Mouse (Mus musculus): ENCODE results near the gene Olfr102. TPM values are rescaled to one million over a fixed set of nuclear protein-coding genes. Genes with fewer than 3 reads are reported as not detected.

Gene Olfr102
- not detected in 2 replicates for polyA plus RNA-seq (2015; fragmentation: Nextera tagmentation; extraction: Ambion mirVana)

DNA sequence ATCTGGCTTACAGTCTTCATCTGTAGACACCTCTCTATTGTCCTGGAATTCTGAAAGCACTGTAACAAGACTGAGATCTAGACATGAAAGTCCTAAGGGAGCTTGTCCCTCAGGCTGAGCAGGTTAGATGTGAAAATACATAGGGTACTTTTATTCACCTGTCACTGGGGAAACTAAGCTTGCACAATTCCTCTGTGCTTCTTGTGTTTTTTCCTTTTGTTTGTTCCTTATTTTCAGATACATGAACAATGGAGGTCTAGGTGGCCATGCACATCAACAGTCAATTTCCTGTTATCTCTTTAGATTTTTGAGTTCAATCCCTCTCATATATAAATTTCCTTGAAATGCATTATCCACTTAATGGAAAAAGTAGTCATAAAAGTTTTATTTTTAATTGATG lies at the start of gene Olfr102:
TSS of gene Olfr102 (minus strand) at position 101 of the 400 bp plus-strand sequence.
- no peak within 1 kb of the TSS for H3K27ac ChIP-seq (ENCODE audit: low read length)
- H3K9ac ChIP-seq (replicated peaks; ENCODE audit: low read depth, low read length) = no peak within 1 kb of the TSS
- no peak within 1 kb of the TSS for H3K4me2 ChIP-seq (ENCODE audit: low read length)
- no peaks in the 10 kb centered on the region for H3K27me3 ChIP-seq (replicated peaks; ENCODE audit: control insufficient read depth, insufficient read depth, low read length)
- H3K36me3 ChIP-seq (ENCODE audit: control insufficient read depth, insufficient read depth) = no peaks in the 10 kb centered on the region
- H3K4me3 ChIP-seq (replicated peaks; ENCODE audit: low read length) = no peak within 1 kb of the TSS
- peaks cover 3% of the 10 kb centered on the region; the same call in 1 of the 2 replicates for H3K9me3 ChIP-seq (ENCODE audit: control insufficient read depth, low read length)
- H3K4me1 ChIP-seq (replicated peaks; ENCODE audit: control insufficient read depth, insufficient read depth, low read length) = no peaks in the 10 kb centered on the region
- ATAC-seq = no peak

GRCm38 (mm10) chr17:37359282-37359681 lies 42.4 kb upstream of the Olfr102 start, which contains the start of gene Olfr104-ps:
Olfr104-ps (plus strand) TSS chr17:37359582.
- no peak within 1 kb of the TSS for H3K27ac ChIP-seq (ENCODE audit: low read length)
- H3K9me3 ChIP-seq (ENCODE audit: control insufficient read depth, low read length) = no peaks in the 10 kb centered on the region
- no peaks in the 10 kb centered on the region for H3K27me3 ChIP-seq (replicated peaks; ENCODE audit: control insufficient read depth, insufficient read depth, low read length)
- H3K4me2 ChIP-seq (ENCODE audit: low read length) = no peak within 1 kb of the TSS
- no peak within 1 kb of the TSS for H3K4me3 ChIP-seq (replicated peaks; ENCODE audit: low read length)
- ATAC-seq = no peak
- H3K36me3 ChIP-seq (ENCODE audit: control insufficient read depth, insufficient read depth) = no peaks in the 10 kb centered on the region
- H3K4me1 ChIP-seq (replicated peaks; ENCODE audit: control insufficient read depth, insufficient read depth, low read length) = no peaks in the 10 kb centered on the region
- no peak within 1 kb of the TSS for H3K9ac ChIP-seq (replicated peaks; ENCODE audit: low read depth, low read length)

DNA sequence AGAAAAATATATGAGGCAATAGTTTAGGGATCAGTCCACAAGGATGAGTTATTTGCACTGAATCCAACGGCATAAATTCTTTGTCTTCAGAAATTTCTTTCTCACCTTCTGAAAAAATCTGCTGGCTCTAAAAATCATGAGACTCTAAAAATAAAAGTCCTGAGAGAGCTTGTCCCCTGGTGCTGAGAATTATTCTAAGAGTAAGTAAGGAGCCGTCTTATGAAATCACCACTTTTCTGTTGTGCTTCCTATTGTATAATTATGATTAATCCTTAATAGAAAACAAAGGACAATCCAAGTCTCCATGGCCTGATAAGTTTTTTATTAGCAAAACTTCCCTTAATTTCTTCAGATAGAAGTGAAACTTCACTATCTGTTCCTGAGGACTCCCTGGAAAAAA lies 22.7 kb upstream of the Olfr102 start, which contains the start of gene Olfr103:
TSS of gene Olfr103 (minus strand) at position 101 of the 400 bp plus-strand sequence.
- H3K36me3 ChIP-seq (ENCODE audit: control insufficient read depth, insufficient read depth) = no peaks in the 10 kb centered on the region
- no peak for ATAC-seq

DNA sequence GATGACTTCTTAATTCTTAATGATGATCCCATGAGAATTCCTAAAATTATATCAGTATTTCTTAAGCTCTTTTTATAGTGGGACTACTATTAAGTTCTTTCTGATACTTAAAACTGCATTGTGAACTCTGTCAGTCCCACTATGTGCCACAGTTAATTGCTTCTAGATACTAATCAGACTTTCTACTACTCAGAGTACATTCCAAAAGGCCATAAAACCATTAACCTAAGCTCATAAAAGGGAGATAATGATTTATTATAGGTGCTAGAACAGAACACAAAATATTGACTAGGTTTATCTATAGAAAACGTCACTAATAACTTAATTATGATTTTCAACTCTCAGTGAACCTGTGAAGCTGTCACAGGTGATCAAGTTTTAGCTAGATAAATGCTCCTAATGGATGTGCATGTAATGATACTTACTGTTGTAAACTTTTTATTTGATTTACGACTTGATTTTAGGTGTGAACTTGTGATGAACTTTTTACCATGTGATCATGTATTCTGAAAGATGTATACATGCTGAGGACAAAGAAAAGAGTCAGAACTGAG lies 6.6 kb downstream of the Olfr102 start:
- H3K27me3 ChIP-seq (replicated peaks; ENCODE audit: control insufficient read depth, insufficient read depth, low read length) = no peaks in the 10 kb centered on the region
- no peak overlapping the region for H3K4me3 ChIP-seq (replicated peaks; ENCODE audit: low read length)
- no peak overlapping the region for H3K4me2 ChIP-seq (ENCODE audit: low read length)
- H3K9ac ChIP-seq (replicated peaks; ENCODE audit: low read depth, low read length) = no peak overlapping the region
- H3K27ac ChIP-seq (ENCODE audit: low read length) = no peak overlapping the region
- H3K36me3 ChIP-seq (ENCODE audit: control insufficient read depth, insufficient read depth) = no peaks in the 10 kb centered on the region
- no peaks in the 10 kb centered on the region for H3K9me3 ChIP-seq (ENCODE audit: control insufficient read depth, low read length)
- H3K4me1 ChIP-seq (replicated peaks; ENCODE audit: control insufficient read depth, insufficient read depth, low read length) = no peaks in the 10 kb centered on the region
- 51% methylated on average over 2 of the region's 2 CpGs for WGBS
- ATAC-seq = no peak

More for the DNA sequence above, 22.7 kb upstream of the Olfr102 start, which contains the start of gene Olfr103:
- WGBS = 92% methylated on average over 2 of the region's 2 CpGs
- no peaks in the 10 kb centered on the region for H3K9me3 ChIP-seq (ENCODE audit: control insufficient read depth, low read length)
- no peak within 1 kb of the TSS for H3K4me3 ChIP-seq (replicated peaks; ENCODE audit: low read length)
- H3K27ac ChIP-seq (ENCODE audit: low read length) = no peak within 1 kb of the TSS
- no peak within 1 kb of the TSS for H3K9ac ChIP-seq (replicated peaks; ENCODE audit: low read depth, low read length)
- H3K27me3 ChIP-seq (replicated peaks; ENCODE audit: control insufficient read depth, insufficient read depth, low read length) = no peaks in the 10 kb centered on the region
- H3K4me2 ChIP-seq (ENCODE audit: low read length) = no peak within 1 kb of the TSS
- no peaks in the 10 kb centered on the region for H3K4me1 ChIP-seq (replicated peaks; ENCODE audit: control insufficient read depth, insufficient read depth, low read length)

DNA sequence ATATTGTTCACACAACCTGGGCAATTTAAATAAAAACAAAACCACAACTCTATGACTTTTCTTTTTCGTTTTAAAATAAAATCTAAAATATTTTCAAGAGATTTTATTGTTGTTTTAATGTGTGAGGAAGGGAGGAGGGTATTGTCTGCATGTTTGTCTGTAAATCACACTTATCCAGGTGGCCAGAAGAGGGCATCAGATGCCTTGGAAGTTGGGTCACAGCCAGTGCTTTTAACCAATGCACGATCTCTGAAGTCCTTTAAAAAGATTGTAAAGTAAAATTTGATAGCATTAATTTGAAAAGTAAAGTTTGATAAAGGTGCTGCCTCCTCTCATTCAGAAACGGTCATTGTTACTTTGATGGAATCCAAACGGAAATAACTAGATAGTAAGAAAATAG lies 8.4 kb downstream of the Olfr102 start:
- no peak for ATAC-seq
- 43% methylated on average over 4 of the region's 4 CpGs for WGBS
- H3K27me3 ChIP-seq (replicated peaks; ENCODE audit: control insufficient read depth, insufficient read depth, low read length) = no peaks in the 10 kb centered on the region

GRCm38 (mm10) chr17:37304213-37304612 lies 12.6 kb downstream of the Olfr102 start, which contains the start of gene Olfr101:
Olfr101 (minus strand) TSS chr17:37304313.
- H3K4me2 ChIP-seq (ENCODE audit: low read length) = no peak within 1 kb of the TSS
- no peaks in the 10 kb centered on the region for H3K27me3 ChIP-seq (replicated peaks; ENCODE audit: control insufficient read depth, insufficient read depth, low read length)
- no peak within 1 kb of the TSS for H3K9ac ChIP-seq (replicated peaks; ENCODE audit: low read depth, low read length)
- 89% methylated on average over 4 of the region's 4 CpGs for WGBS
- no peak for ATAC-seq
- H3K27ac ChIP-seq (ENCODE audit: low read length) = no peak within 1 kb of the TSS
- no peak within 1 kb of the TSS for H3K4me3 ChIP-seq (replicated peaks; ENCODE audit: low read length)
- H3K4me1 ChIP-seq (replicated peaks; ENCODE audit: control insufficient read depth, insufficient read depth, low read length) = no peaks in the 10 kb centered on the region
- H3K36me3 ChIP-seq (ENCODE audit: control insufficient read depth, insufficient read depth) = no peaks in the 10 kb centered on the region
- no peaks in the 10 kb centered on the region for H3K9me3 ChIP-seq (ENCODE audit: control insufficient read depth, low read length)

More for the DNA sequence above, 8.4 kb downstream of the Olfr102 start:
- Histone ChIP-seq H3K27ac (ENCODE audit: low read length) (no peak overlapping the region), H3K4me2 (ENCODE audit: low read length) (no peak overlapping the region), H3K4me3 (replicated peaks; ENCODE audit: low read length) (no peak overlapping the region), H3K9me3 (ENCODE audit: control insufficient read depth, low read length) (no peaks in the 10 kb centered on the region), H3K9ac (replicated peaks; ENCODE audit: low read depth, low read length) (no peak overlapping the region), H3K36me3 (ENCODE audit: control insufficient read depth, insufficient read depth) (no peaks in the 10 kb centered on the region), H3K4me1 (replicated peaks; ENCODE audit: control insufficient read depth, insufficient read depth, low read length) (no peaks in the 10 kb centered on the region)

- H3K9me3 ChIP-seq (ENCODE audit: control insufficient read depth, low read length) = no peaks in the 10 kb centered on the region
- WGBS = 74% methylated on average over 1 of the region's 1 CpGs
- no peak within 1 kb of the TSS for H3K4me2 ChIP-seq (ENCODE audit: low read length)
- no peaks in the 10 kb centered on the region for H3K36me3 ChIP-seq (ENCODE audit: control insufficient read depth, insufficient read depth)
- no peak within 1 kb of the TSS for H3K27ac ChIP-seq (ENCODE audit: low read length)
- H3K4me3 ChIP-seq (replicated peaks; ENCODE audit: low read length) = no peak within 1 kb of the TSS
- no peaks in the 10 kb centered on the region for H3K4me1 ChIP-seq (replicated peaks; ENCODE audit: control insufficient read depth, insufficient read depth, low read length)
- H3K9ac ChIP-seq (replicated peaks; ENCODE audit: low read depth, low read length) = no peak within 1 kb of the TSS
- no peaks in the 10 kb centered on the region for H3K27me3 ChIP-seq (replicated peaks; ENCODE audit: control insufficient read depth, insufficient read depth, low read length)
- ATAC-seq = no peak
These were observed 33.5 kb downstream of the Olfr102 start, which contains the start of gene Olfr99 for GRCm38 (mm10) chr17:37283360-37283759. Olfr99 (minus strand) TSS chr17:37283460.

DNA sequence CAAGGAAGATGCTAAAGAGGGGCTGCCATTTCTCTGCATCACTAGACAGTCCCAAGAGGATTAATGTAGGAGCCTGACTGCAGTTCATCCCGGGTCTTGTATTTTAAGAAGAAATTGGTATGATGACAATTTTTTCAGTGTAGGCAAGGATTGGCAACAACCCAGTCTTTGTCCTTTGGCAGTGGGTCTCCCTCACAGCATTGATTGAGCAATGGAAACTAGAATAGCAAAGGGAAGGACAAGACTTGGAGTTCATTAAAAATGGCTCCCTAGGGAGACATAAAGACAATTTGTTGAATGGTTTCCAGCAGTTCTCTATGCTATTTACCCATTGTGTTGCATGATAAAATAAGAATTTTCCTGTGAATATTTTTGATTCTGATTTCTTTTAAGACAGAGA lies 36.5 kb downstream of the Olfr102 start:
- H3K27ac ChIP-seq (ENCODE audit: low read length) = no peak overlapping the region
- no peaks in the 10 kb centered on the region for H3K9me3 ChIP-seq (ENCODE audit: control insufficient read depth, low read length)
- 72% methylated on average over 1 of the region's 1 CpGs for WGBS
- no peaks in the 10 kb centered on the region for H3K4me1 ChIP-seq (replicated peaks; ENCODE audit: control insufficient read depth, insufficient read depth, low read length)
- no peak overlapping the region for H3K9ac ChIP-seq (replicated peaks; ENCODE audit: low read depth, low read length)
- no peaks in the 10 kb centered on the region for H3K36me3 ChIP-seq (ENCODE audit: control insufficient read depth, insufficient read depth)
- no peak for ATAC-seq
- no peaks in the 10 kb centered on the region for H3K27me3 ChIP-seq (replicated peaks; ENCODE audit: control insufficient read depth, insufficient read depth, low read length)
- no peak overlapping the region for H3K4me2 ChIP-seq (ENCODE audit: low read length)
- H3K4me3 ChIP-seq (replicated peaks; ENCODE audit: low read length) = no peak overlapping the region

DNA sequence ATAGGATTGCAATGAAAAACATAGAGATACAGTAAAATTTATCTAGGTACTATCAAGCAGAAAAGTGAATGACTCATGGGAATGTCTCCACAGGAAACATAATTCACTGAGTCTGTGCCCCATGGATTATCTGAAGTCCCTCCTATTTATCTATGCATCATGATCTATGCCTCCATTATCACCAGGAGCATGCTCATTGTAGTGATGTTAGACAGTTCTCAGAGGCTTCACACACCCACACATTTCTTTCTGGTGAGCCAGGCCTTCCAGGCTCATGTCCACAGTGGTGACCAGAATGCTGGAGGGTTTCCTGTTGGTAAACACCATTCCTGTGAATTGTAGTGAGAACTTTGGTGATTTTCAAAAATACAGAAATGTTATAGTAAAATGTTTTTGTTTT lies 40.3 kb downstream of the Olfr102 start:
- H3K9ac ChIP-seq (replicated peaks; ENCODE audit: low read depth, low read length) = no peak overlapping the region
- H3K4me2 ChIP-seq (ENCODE audit: low read length) = no peak overlapping the region
- H3K27ac ChIP-seq (ENCODE audit: low read length) = no peak overlapping the region
- no peak overlapping the region for H3K4me3 ChIP-seq (replicated peaks; ENCODE audit: low read length)
- no peaks in the 10 kb centered on the region for H3K36me3 ChIP-seq (ENCODE audit: control insufficient read depth, insufficient read depth)
- H3K4me1 ChIP-seq (replicated peaks; ENCODE audit: control insufficient read depth, insufficient read depth, low read length) = no peaks in the 10 kb centered on the region
- H3K9me3 ChIP-seq (ENCODE audit: control insufficient read depth, low read length) = no peaks in the 10 kb centered on the region
- no peak for ATAC-seq
- no peaks in the 10 kb centered on the region for H3K27me3 ChIP-seq (replicated peaks; ENCODE audit: control insufficient read depth, insufficient read depth, low read length)
